Mouse (Mus musculus): ENCODE data around the gene Pdxdc1.
"Not testable (repeated sequence)": the region's sequence is repeated elsewhere in the genome, so short reads cannot be mapped to it uniquely, and the experiment has no call there.

Gene Pdxdc1

DNA sequence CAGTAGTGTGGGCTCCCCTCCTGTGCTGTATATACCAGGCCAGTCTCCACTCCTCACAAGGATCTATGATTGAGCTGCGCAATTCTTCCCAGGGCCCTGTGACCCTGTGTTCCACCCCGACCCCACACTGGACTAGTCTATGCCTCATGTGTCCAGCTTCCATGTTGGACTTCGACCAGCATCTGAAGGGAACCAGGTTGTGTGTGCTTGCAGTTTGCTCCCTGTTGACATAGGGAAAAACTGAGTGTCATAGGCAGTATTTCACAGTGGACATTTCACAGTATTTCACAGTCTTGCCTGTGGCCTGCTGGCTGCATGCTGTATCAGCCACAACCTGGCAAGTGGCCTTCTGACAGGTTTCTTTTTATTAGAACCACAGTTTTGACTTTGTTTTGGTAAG is 89.7 kb downstream of the Pdxdc1 start:
- DNase-seq (ENCODE audit: low spot score in 2 of 2): no peak

DNA sequence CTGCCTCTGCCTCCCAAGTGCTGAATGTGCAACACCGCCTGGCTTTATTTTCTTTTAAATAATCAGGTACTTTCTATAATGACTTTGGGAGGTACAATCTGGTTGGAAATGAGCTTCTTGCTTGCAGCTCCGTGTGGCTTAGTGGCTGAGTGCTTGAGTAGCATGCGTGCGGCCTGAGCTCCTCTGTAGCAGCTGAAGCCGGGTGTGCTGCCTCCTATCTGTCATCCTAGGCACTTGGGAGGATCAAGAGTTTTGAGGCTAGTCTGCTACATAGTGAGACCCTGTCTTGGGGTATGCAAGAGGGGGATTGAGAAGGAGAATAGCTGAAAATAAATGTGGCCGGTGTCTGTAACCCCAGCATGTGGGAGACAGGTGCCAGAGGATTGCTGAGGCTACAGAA is 90.8 kb downstream of the Pdxdc1 start:
- no peak for DNase-seq (ENCODE audit: low spot score in 2 of 2)

GRCm38 (mm10) chr16:13808410-13808809 is 94.5 kb downstream of the Pdxdc1 start:
- DNase-seq (ENCODE audit: low spot score in 2 of 2): no peak

DNA sequence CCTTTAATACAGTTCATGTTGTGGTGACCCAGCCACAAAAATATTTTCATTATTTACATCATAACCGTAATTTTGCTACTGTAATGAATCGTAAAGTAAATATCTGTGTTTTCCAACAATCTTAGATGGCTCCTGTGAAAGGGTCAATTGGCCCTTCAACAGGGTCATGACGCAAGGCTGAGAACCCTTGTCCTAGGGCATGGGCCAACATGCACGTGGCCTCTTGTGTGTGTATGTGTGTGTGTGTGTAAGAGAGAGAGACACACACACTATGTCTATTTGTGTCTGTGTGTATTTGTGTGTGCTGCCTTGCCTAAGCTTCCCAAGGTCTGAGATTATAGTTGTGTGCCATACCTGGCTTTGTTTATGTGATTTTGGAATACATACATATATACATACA is 95.3 kb downstream of the Pdxdc1 start:
- DNase-seq (ENCODE audit: low spot score in 2 of 2): no peak

GRCm38 (mm10) chr16:13804666-13805065 is 98.3 kb downstream of the Pdxdc1 start:
- DNase-seq (ENCODE audit: low spot score in 2 of 2): no peak

DNA sequence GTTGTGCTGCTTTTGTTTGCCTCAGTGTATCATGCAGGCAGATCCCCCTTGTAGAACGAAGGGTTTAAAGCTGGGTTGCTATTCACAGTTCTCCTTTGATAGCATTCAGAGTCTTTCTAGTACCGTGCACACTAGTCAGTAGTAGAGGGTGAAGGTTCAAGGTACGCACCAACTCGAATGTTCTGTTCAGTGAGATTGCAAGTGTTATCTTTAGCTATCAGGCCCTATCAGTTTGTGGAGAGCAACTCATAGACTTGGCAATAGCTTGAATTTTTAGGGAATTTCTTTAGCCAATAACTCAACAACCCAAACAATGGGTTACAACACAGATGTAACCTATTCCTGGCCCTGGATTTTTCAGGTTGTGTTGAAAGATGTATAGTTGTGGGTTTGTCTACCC is 101.7 kb downstream of the Pdxdc1 start:
- DNase-seq (ENCODE audit: low spot score in 2 of 2): no peak

DNA sequence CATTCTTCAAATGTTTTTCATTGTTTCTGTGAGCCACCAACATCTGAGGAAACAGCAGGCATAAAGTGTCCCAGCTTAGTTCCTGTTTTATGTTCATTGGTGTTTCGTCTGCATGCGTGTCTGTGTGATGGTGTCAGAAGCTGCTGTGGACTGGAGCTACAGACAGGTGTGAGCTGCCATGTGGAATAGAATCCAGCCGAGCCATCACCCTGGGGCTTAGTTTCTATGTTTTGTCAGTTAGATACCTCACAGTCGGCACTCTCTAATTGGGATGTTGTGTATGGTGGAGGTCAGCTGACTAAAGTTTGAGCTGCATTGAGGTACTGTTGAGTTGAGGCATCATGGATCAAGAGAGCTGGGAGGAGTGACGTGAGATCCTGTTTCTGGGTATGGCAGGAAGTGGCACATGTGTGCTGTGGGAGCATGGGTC is 106.2 kb downstream of the Pdxdc1 start:
- no peak for DNase-seq (ENCODE audit: low spot score in 2 of 2)

DNA sequence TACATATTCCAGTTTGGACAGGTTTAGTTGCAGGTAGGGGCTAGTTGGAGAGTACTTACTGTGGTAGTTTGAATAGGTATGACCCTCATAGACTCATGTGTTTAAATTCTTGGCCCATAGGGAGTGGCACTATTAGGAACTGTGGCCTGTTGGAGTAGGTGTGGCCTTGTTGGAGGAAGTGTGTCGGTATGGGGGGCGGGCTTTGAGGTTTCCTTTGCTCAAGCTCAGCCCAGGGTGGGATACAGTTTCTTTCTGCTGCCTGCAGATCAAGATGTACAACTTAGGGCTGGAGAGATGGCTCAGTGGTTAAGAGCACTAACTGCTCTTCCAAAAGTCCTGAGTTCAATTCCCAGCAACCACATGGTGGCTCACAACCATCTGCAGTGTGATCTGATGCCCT is 109.5 kb downstream of the Pdxdc1 start:
- DNase-seq (ENCODE audit: low spot score in 2 of 2): not testable (repeated sequence)

GRCm38 (mm10) chr16:13785932-13786331 is 117.0 kb downstream of the Pdxdc1 start:
- no peak for DNase-seq (ENCODE audit: low spot score in 2 of 2)

Measured in frontal cortex, postnatal 10 days (tissue).